Mouse (Mus musculus): ENCODE results near the gene Leng9. TPM values are rescaled to one million over a fixed set of nuclear protein-coding genes. Genes with fewer than 3 reads are reported as not detected.

The Leng9 gene
- total and polyA plus RNA-seq, 3 experiments = 2.9 to 5.4 (median 3.7) TPM

GRCm38 (mm10) chr7:4136771-4137531 is 13.2 kb downstream of the Leng9 start, which contains the start of gene Leng8:
Gene Leng8 (plus strand): TSS chr7:4137039.
- peaks cover 74% of the 10 kb centered on the region for H3K36me3 ChIP-seq (replicated peaks)
- H3K4me3 ChIP-seq (ENCODE audit: low read depth, low read length) = peak within 1 kb of the TSS; percentile 81
- H3K9me3 ChIP-seq (replicated peaks) = no peaks in the 10 kb centered on the region
- no peaks in the 10 kb centered on the region for H3K27me3 ChIP-seq (ENCODE audit: insufficient read depth, low read length)
- H3K4me1 ChIP-seq (ENCODE audit: insufficient read depth, low read depth, low read length) = peaks cover 57% of the 10 kb centered on the region
- DNase-seq (ENCODE audit: low spot score) = peak; percentile 85
- peak; percentile 95 for ATAC-seq (ENCODE audit: extremely low read depth, insufficient number of reproducible peaks, low FRiP score, poor library complexity, severe bottlenecking)
- no peak for TF ChIP-seq CTCF (IDR thresholded peaks at IDR 0.05; ENCODE audit: low read depth, low read length)
- TF ChIP-seq POLR2AphosphoS5 (IDR thresholded peaks at IDR 0.05; ENCODE audit: insufficient replicate concordance, low read depth, low read length) = no peak
- no peak for TF ChIP-seq GATA1 (IDR thresholded peaks at IDR 0.05; ENCODE audit: borderline replicate concordance, low read length)
- no peak for TF ChIP-seq TAL1 (conservative IDR thresholded peaks at IDR 0.05; ENCODE audit: low read depth, low read length)

- peak overlapping the region; percentile 81 for H3K4me3 ChIP-seq (ENCODE audit: low read depth, low read length)
- peaks cover 74% of the 10 kb centered on the region for H3K36me3 ChIP-seq (replicated peaks)
- H3K27me3 ChIP-seq (ENCODE audit: insufficient read depth, low read length) = no peaks in the 10 kb centered on the region
- peaks cover 52% of the 10 kb centered on the region for H3K4me1 ChIP-seq (ENCODE audit: insufficient read depth, low read depth, low read length)
- TF ChIP-seq GATA2 (IDR thresholded peaks at IDR 0.05; ENCODE audit: borderline replicate concordance, low read depth, low read length) = no peak
- TF ChIP-seq GATA1 (IDR thresholded peaks at IDR 0.05; ENCODE audit: borderline replicate concordance, low read length) = no peak
- TF ChIP-seq TAL1 (conservative IDR thresholded peaks at IDR 0.05; ENCODE audit: low read depth, low read length) = no peak
- no peak for TF ChIP-seq CTCF (IDR thresholded peaks at IDR 0.05; ENCODE audit: low read depth, low read length)
- no peak for TF ChIP-seq POLR2AphosphoS5 (IDR thresholded peaks at IDR 0.05; ENCODE audit: insufficient replicate concordance, low read depth, low read length)
- H3K9me3 ChIP-seq (replicated peaks) = no peaks in the 10 kb centered on the region
- ATAC-seq (ENCODE audit: extremely low read depth, insufficient number of reproducible peaks, low FRiP score, poor library complexity, severe bottlenecking) (no peak), DNase-seq (ENCODE audit: low spot score) (no peak)
Measured at GRCm38 (mm10) chr7:4136404-4136770, 13.8 kb downstream of the Leng9 start.

- H3K4me3 ChIP-seq (ENCODE audit: low read depth, low read length) = no peak overlapping the region
- no peaks in the 10 kb centered on the region for H3K9me3 ChIP-seq (replicated peaks)
- peaks cover 64% of the 10 kb centered on the region for H3K36me3 ChIP-seq (replicated peaks)
- DNase-seq (ENCODE audit: low spot score) (no peak), ATAC-seq (ENCODE audit: extremely low read depth, insufficient number of reproducible peaks, low FRiP score, poor library complexity, severe bottlenecking) (no peak)
- H3K27me3 ChIP-seq (ENCODE audit: insufficient read depth, low read length) = no peaks in the 10 kb centered on the region
- TF ChIP-seq CTCF (IDR thresholded peaks at IDR 0.05; ENCODE audit: low read depth, low read length) (no peak), TAL1 (conservative IDR thresholded peaks at IDR 0.05; ENCODE audit: low read depth, low read length) (no peak), POLR2AphosphoS5 (IDR thresholded peaks at IDR 0.05; ENCODE audit: insufficient replicate concordance, low read depth, low read length) (no peak), GATA2 (IDR thresholded peaks at IDR 0.05; ENCODE audit: borderline replicate concordance, low read depth, low read length) (no peak), GATA1 (IDR thresholded peaks at IDR 0.05; ENCODE audit: borderline replicate concordance, low read length) (no peak)
- H3K4me1 ChIP-seq (ENCODE audit: insufficient read depth, low read depth, low read length) = peaks cover 45% of the 10 kb centered on the region
Measured at GRCm38 (mm10) chr7:4134911-4135310, 15.3 kb downstream of the Leng9 start.

DNA sequence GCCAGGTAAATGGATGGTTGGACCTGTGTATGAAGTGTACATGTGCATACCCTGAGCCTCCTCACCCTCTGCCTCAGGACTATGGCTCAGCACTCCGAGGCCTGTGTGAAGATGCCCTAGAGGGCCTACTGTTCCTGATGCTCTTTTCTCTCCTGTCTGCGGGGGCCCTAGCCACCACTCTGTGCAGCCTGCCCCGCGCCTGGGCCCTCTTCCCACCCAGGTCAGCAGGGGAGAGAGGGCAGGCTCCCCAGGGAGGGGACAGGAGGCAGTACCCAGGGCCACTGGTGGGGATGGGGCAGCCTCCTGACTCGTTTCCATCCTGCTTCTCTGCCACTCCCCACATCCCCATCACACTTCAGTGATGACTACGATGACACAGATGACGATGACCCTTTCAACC is 17.2 kb downstream of the Leng9 start:
- TF ChIP-seq TAL1 (conservative IDR thresholded peaks at IDR 0.05; ENCODE audit: low read depth, low read length) (no peak), GATA1 (IDR thresholded peaks at IDR 0.05; ENCODE audit: borderline replicate concordance, low read length) (no peak), CTCF (IDR thresholded peaks at IDR 0.05; ENCODE audit: low read depth, low read length) (no peak), GATA2 (IDR thresholded peaks at IDR 0.05; ENCODE audit: borderline replicate concordance, low read depth, low read length) (no peak), POLR2AphosphoS5 (IDR thresholded peaks at IDR 0.05; ENCODE audit: insufficient replicate concordance, low read depth, low read length) (no peak)
- Histone ChIP-seq H3K27me3 (ENCODE audit: insufficient read depth, low read length) (no peaks in the 10 kb centered on the region), H3K4me1 (ENCODE audit: insufficient read depth, low read depth, low read length) (peaks cover 27% of the 10 kb centered on the region), H3K4me3 (ENCODE audit: low read depth, low read length) (no peak overlapping the region), H3K9me3 (replicated peaks) (no peaks in the 10 kb centered on the region), H3K36me3 (replicated peaks) (peaks cover 48% of the 10 kb centered on the region)
- DNase-seq (ENCODE audit: low spot score) (no peak), ATAC-seq (ENCODE audit: extremely low read depth, insufficient number of reproducible peaks, low FRiP score, poor library complexity, severe bottlenecking) (no peak)

DNA sequence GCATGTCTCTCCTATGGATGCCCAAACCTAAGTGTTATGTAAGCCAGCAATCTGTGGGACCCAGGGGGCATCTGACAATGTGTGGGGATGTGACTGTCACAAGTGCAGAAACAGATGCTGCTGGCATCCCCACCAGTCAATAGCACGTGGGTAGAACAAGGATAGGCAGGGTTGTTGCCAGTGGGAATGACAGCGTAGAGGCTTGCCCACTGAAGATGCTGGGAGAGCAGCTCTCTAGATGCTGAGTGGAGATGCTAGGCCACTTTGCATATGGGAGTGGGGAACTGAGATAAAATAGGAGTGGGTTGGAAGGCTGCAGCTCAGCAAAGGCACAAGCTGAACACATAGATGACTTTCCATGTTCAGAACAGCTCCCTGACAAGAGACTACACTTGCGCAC is 17.6 kb downstream of the Leng9 start:
- no peak for TF ChIP-seq POLR2AphosphoS5 (IDR thresholded peaks at IDR 0.05; ENCODE audit: insufficient replicate concordance, low read depth, low read length)
- no peak for TF ChIP-seq GATA2 (IDR thresholded peaks at IDR 0.05; ENCODE audit: borderline replicate concordance, low read depth, low read length)
- no peak for TF ChIP-seq TAL1 (conservative IDR thresholded peaks at IDR 0.05; ENCODE audit: low read depth, low read length)
- no peak for TF ChIP-seq CTCF (IDR thresholded peaks at IDR 0.05; ENCODE audit: low read depth, low read length)
- TF ChIP-seq GATA1 (IDR thresholded peaks at IDR 0.05; ENCODE audit: borderline replicate concordance, low read length) = no peak
- no peaks in the 10 kb centered on the region for H3K27me3 ChIP-seq (ENCODE audit: insufficient read depth, low read length)
- ATAC-seq (ENCODE audit: extremely low read depth, insufficient number of reproducible peaks, low FRiP score, poor library complexity, severe bottlenecking) (no peak), DNase-seq (ENCODE audit: low spot score) (no peak)
- no peak overlapping the region for H3K4me3 ChIP-seq (ENCODE audit: low read depth, low read length)
- peaks cover 47% of the 10 kb centered on the region for H3K36me3 ChIP-seq (replicated peaks)
- H3K9me3 ChIP-seq (replicated peaks) = no peaks in the 10 kb centered on the region
- H3K4me1 ChIP-seq (ENCODE audit: insufficient read depth, low read depth, low read length) = peaks cover 23% of the 10 kb centered on the region

- ATAC-seq (ENCODE audit: extremely low read depth, insufficient number of reproducible peaks, low FRiP score, poor library complexity, severe bottlenecking) (no peak), DNase-seq (ENCODE audit: low spot score) (no peak)
- TF ChIP-seq GATA1 (IDR thresholded peaks at IDR 0.05; ENCODE audit: borderline replicate concordance, low read length) (no peak), POLR2AphosphoS5 (IDR thresholded peaks at IDR 0.05; ENCODE audit: insufficient replicate concordance, low read depth, low read length) (no peak), CTCF (IDR thresholded peaks at IDR 0.05; ENCODE audit: low read depth, low read length) (no peak), TAL1 (conservative IDR thresholded peaks at IDR 0.05; ENCODE audit: low read depth, low read length) (no peak), GATA2 (IDR thresholded peaks at IDR 0.05; ENCODE audit: borderline replicate concordance, low read depth, low read length) (no peak)
- H3K36me3 ChIP-seq (replicated peaks) = peaks cover 45% of the 10 kb centered on the region
- H3K4me3 ChIP-seq (ENCODE audit: low read depth, low read length) = no peak overlapping the region
- no peaks in the 10 kb centered on the region for H3K9me3 ChIP-seq (replicated peaks)
- peaks cover 21% of the 10 kb centered on the region for H3K4me1 ChIP-seq (ENCODE audit: insufficient read depth, low read depth, low read length)
- no peaks in the 10 kb centered on the region for H3K27me3 ChIP-seq (ENCODE audit: insufficient read depth, low read length)
Measured at GRCm38 (mm10) chr7:4131964-4132363, 18.2 kb downstream of the Leng9 start.

Measured in G1E (cell line).